Mouse (Mus musculus): ENCODE measurements at regions not wholly inside any gene's neighbourhood (a gene's known extent, or its start where the extent isn't known, plus 50 kb on each side); places are given as distances from the start of the nearest gene placed in this dataset.

GRCm38 (mm10) chr9:73173589-73174247 lies 60.5 kb downstream of the Rsl24d1 start:
- Histone ChIP-seq H3K4me3 (replicated peaks; ENCODE audit: low read length) (no peak overlapping the region), H3K9me3 (replicated peaks; ENCODE audit: control insufficient read depth, low read length) (no peaks in the 10 kb centered on the region), H3K4me2 (ENCODE audit: low read depth, low read length) (no peak overlapping the region), H3K36me3 (ENCODE audit: control insufficient read depth, insufficient read depth, low read length) (no peaks in the 10 kb centered on the region), H3K27ac (ENCODE audit: low read length) (no peak overlapping the region), H3K9ac (ENCODE audit: low read length) (no peak overlapping the region), H3K4me1 (ENCODE audit: control insufficient read depth, insufficient read depth, low read length) (no peaks in the 10 kb centered on the region), H3K27me3 (ENCODE audit: control insufficient read depth, insufficient read depth, low read length) (no peaks in the 10 kb centered on the region)
- WGBS, result 55% methylated on average over 7 of the region's 7 CpGs
- no peak for ATAC-seq (ENCODE audit: insufficient read depth, low FRiP score)

- Histone ChIP-seq H3K4me2 (ENCODE audit: low read depth, low read length) (no peak overlapping the region), H3K4me3 (replicated peaks; ENCODE audit: low read length) (no peak overlapping the region), H3K27ac (ENCODE audit: low read length) (no peak overlapping the region), H3K9ac (ENCODE audit: low read length) (no peak overlapping the region), H3K4me1 (ENCODE audit: control insufficient read depth, insufficient read depth, low read length) (no peaks in the 10 kb centered on the region), H3K27me3 (ENCODE audit: control insufficient read depth, insufficient read depth, low read length) (no peaks in the 10 kb centered on the region), H3K36me3 (ENCODE audit: control insufficient read depth, insufficient read depth, low read length) (no peaks in the 10 kb centered on the region), H3K9me3 (replicated peaks; ENCODE audit: control insufficient read depth, low read length) (no peaks in the 10 kb centered on the region)
- peak; percentile 10; the same call in 1 of the 2 replicates for ATAC-seq (ENCODE audit: insufficient read depth, low FRiP score)
Observed at GRCm38 (mm10) chr9:73176645-73177044, 63.4 kb downstream of the Rsl24d1 start.

GRCm38 (mm10) chr9:73183356-73183755 lies 70.1 kb downstream of the Rsl24d1 start:
- H3K27ac ChIP-seq (ENCODE audit: low read length), result no peak overlapping the region
- 82% methylated on average over 5 of the region's 5 CpGs for WGBS
- no peak overlapping the region for H3K9ac ChIP-seq (ENCODE audit: low read length)
- H3K9me3 ChIP-seq (replicated peaks; ENCODE audit: control insufficient read depth, low read length), result no peaks in the 10 kb centered on the region
- H3K4me3 ChIP-seq (replicated peaks; ENCODE audit: low read length), result no peak overlapping the region
- no peak for ATAC-seq (ENCODE audit: insufficient read depth, low FRiP score)
- H3K36me3 ChIP-seq (ENCODE audit: control insufficient read depth, insufficient read depth, low read length), result no peaks in the 10 kb centered on the region
- H3K4me1 ChIP-seq (ENCODE audit: control insufficient read depth, insufficient read depth, low read length), result no peaks in the 10 kb centered on the region
- no peak overlapping the region for H3K4me2 ChIP-seq (ENCODE audit: low read depth, low read length)
- H3K27me3 ChIP-seq (ENCODE audit: control insufficient read depth, insufficient read depth, low read length), result no peaks in the 10 kb centered on the region

DNA sequence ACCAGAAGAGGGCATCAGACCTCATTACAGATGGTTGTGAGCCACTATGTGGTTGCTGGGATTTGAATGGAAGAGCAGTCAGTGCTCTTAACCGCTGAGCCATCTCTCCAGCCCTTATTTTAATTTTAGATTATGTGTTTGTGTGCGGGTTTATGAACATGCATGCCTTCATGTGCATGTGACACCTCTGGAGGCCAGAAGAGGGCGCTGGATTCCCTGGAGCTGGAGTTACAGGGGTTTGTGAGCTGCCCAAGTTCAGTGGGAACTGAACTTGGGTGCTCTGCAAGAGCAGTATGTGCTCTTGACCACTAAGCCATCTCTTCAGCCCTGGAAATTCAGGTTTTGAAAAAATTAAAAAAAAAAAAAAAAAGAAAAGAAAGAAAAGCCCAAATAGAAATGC lies 71.7 kb downstream of the Rsl24d1 start:
- H3K36me3 ChIP-seq (ENCODE audit: control insufficient read depth, insufficient read depth, low read length), result no peaks in the 10 kb centered on the region
- no peaks in the 10 kb centered on the region for H3K9me3 ChIP-seq (replicated peaks; ENCODE audit: control insufficient read depth, low read length)
- H3K4me2 ChIP-seq (ENCODE audit: low read depth, low read length), result no peak overlapping the region
- H3K4me3 ChIP-seq (replicated peaks; ENCODE audit: low read length), result no peak overlapping the region
- H3K27ac ChIP-seq (ENCODE audit: low read length), result no peak overlapping the region
- 44% methylated on average over 3 of the region's 3 CpGs for WGBS
- H3K27me3 ChIP-seq (ENCODE audit: control insufficient read depth, insufficient read depth, low read length), result no peaks in the 10 kb centered on the region
- no peak for ATAC-seq (ENCODE audit: insufficient read depth, low FRiP score)
- H3K4me1 ChIP-seq (ENCODE audit: control insufficient read depth, insufficient read depth, low read length), result no peaks in the 10 kb centered on the region
- no peak overlapping the region for H3K9ac ChIP-seq (ENCODE audit: low read length)

- H3K4me1 ChIP-seq (ENCODE audit: control insufficient read depth, insufficient read depth, low read length), result peaks cover 3% of the 10 kb centered on the region; the same call in 1 of the 2 replicates
- ATAC-seq (ENCODE audit: insufficient read depth, low FRiP score), result no peak
- no peak overlapping the region for H3K27ac ChIP-seq (ENCODE audit: low read length)
- no peaks in the 10 kb centered on the region for H3K36me3 ChIP-seq (ENCODE audit: control insufficient read depth, insufficient read depth, low read length)
- H3K9me3 ChIP-seq (replicated peaks; ENCODE audit: control insufficient read depth, low read length), result no peaks in the 10 kb centered on the region
- H3K4me2 ChIP-seq (ENCODE audit: low read depth, low read length), result no peak overlapping the region
- WGBS, result 23% methylated on average over 11 of the region's 11 CpGs
- no peaks in the 10 kb centered on the region for H3K27me3 ChIP-seq (ENCODE audit: control insufficient read depth, insufficient read depth, low read length)
- no peak overlapping the region for H3K9ac ChIP-seq (ENCODE audit: low read length)
- H3K4me3 ChIP-seq (replicated peaks; ENCODE audit: low read length), result no peak overlapping the region
Observed at GRCm38 (mm10) chr9:73192271-73192785, 79.1 kb downstream of the Rsl24d1 start.

- H3K9me3 ChIP-seq (replicated peaks; ENCODE audit: control insufficient read depth, low read length), result no peaks in the 10 kb centered on the region
- H3K4me2 ChIP-seq (ENCODE audit: low read depth, low read length), result no peak overlapping the region
- H3K27ac ChIP-seq (ENCODE audit: low read length), result no peak overlapping the region
- WGBS, result 84% methylated on average over 10 of the region's 10 CpGs
- H3K4me3 ChIP-seq (replicated peaks; ENCODE audit: low read length), result no peak overlapping the region
- ATAC-seq (ENCODE audit: insufficient read depth, low FRiP score), result no peak
- H3K27me3 ChIP-seq (ENCODE audit: control insufficient read depth, insufficient read depth, low read length), result no peaks in the 10 kb centered on the region
- H3K9ac ChIP-seq (ENCODE audit: low read length), result no peak overlapping the region
- H3K4me1 ChIP-seq (ENCODE audit: control insufficient read depth, insufficient read depth, low read length), result no peaks in the 10 kb centered on the region
- H3K36me3 ChIP-seq (ENCODE audit: control insufficient read depth, insufficient read depth, low read length), result no peaks in the 10 kb centered on the region
Observed at GRCm38 (mm10) chr9:73198261-73199085, 85.2 kb downstream of the Rsl24d1 start.

- H3K36me3 ChIP-seq (ENCODE audit: control insufficient read depth, insufficient read depth, low read length), result no peaks in the 10 kb centered on the region
- H3K27me3 ChIP-seq (ENCODE audit: control insufficient read depth, insufficient read depth, low read length), result no peaks in the 10 kb centered on the region
- no peak overlapping the region for H3K9ac ChIP-seq (ENCODE audit: low read length)
- no peaks in the 10 kb centered on the region for H3K9me3 ChIP-seq (replicated peaks; ENCODE audit: control insufficient read depth, low read length)
- no peak overlapping the region for H3K4me3 ChIP-seq (replicated peaks; ENCODE audit: low read length)
- 52% methylated on average over 6 of the region's 6 CpGs for WGBS
- H3K4me2 ChIP-seq (ENCODE audit: low read depth, low read length), result no peak overlapping the region
- no peak for ATAC-seq (ENCODE audit: insufficient read depth, low FRiP score)
- no peak overlapping the region for H3K27ac ChIP-seq (ENCODE audit: low read length)
- no peaks in the 10 kb centered on the region for H3K4me1 ChIP-seq (ENCODE audit: control insufficient read depth, insufficient read depth, low read length)
Observed at GRCm38 (mm10) chr9:73223111-73223510, 109.9 kb downstream of the Rsl24d1 start.

DNA sequence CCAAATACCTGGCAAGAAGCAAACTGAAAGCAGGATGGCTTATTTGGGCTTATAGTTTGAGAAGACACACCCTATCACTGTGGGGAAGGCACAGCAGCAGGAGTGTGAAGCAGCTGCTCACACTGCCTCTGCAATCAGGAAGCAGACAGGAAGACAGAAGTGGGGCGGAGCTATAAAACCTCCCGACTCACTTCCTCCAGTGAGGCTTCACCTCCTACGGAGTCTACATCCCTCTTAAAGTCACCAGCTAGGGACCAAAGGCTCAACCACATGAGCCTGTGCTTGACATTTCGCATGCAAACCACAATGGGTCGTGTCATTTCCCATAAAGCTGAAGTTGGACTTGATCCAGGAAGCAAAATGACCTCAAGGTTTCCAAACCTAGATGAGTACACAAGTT lies 127.0 kb downstream of the Rsl24d1 start:
- Histone ChIP-seq H3K36me3 (ENCODE audit: control insufficient read depth, insufficient read depth, low read length) (no peaks in the 10 kb centered on the region), H3K9ac (ENCODE audit: low read length) (no peak overlapping the region), H3K4me2 (ENCODE audit: low read depth, low read length) (no peak overlapping the region), H3K4me3 (replicated peaks; ENCODE audit: low read length) (no peak overlapping the region), H3K9me3 (replicated peaks; ENCODE audit: control insufficient read depth, low read length) (no peaks in the 10 kb centered on the region), H3K4me1 (ENCODE audit: control insufficient read depth, insufficient read depth, low read length) (no peaks in the 10 kb centered on the region), H3K27ac (ENCODE audit: low read length) (no peak overlapping the region), H3K27me3 (ENCODE audit: control insufficient read depth, insufficient read depth, low read length) (no peaks in the 10 kb centered on the region)
- no peak for ATAC-seq (ENCODE audit: insufficient read depth, low FRiP score)
- WGBS, result 55% methylated on average over 5 of the region's 5 CpGs

DNA sequence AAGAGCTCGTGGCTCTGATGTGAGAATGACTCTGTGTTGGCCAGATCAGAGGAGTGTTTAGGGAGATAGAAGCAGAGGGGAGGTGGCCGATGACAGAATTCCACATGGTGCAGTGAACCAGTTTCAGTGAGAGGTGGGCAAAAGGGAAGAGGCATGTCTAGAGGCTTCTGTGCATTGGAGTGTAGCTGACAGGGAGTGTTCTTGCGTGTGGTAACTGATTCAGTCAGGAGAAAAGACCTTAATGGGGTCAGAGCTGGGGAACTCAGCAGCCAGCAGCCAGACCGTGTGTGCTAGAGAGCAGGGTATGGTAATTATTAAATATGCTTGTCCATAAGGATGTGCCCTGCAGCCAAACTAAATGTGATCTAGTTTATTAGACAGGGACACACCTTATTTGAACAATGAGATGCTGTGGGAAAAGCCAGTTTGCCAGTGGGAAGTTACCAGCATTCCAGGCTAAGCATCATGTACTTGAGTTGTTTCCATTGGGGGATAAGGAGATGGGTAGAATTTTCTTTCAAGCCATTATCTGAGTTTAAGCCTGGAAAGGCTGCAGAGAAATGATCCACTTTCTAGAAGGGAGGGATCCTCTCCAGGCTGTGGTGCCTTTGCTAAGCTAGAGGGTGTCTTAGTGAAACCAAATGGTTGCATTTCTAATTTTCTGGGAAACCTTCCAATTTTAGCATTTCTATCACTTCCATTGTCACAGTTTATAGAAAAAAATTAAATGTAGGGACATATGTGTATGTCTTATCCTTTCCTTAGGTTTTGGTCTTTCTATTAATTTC lies 129.5 kb downstream of the Rsl24d1 start:
- Histone ChIP-seq H3K4me3 (replicated peaks; ENCODE audit: low read length) (no peak overlapping the region), H3K27ac (ENCODE audit: low read length) (no peak overlapping the region), H3K9ac (ENCODE audit: low read length) (no peak overlapping the region), H3K27me3 (ENCODE audit: control insufficient read depth, insufficient read depth, low read length) (no peaks in the 10 kb centered on the region), H3K4me2 (ENCODE audit: low read depth, low read length) (no peak overlapping the region), H3K4me1 (ENCODE audit: control insufficient read depth, insufficient read depth, low read length) (no peaks in the 10 kb centered on the region), H3K9me3 (replicated peaks; ENCODE audit: control insufficient read depth, low read length) (no peaks in the 10 kb centered on the region), H3K36me3 (ENCODE audit: control insufficient read depth, insufficient read depth, low read length) (no peaks in the 10 kb centered on the region)
- 67% methylated on average over 4 of the region's 4 CpGs for WGBS
- ATAC-seq (ENCODE audit: insufficient read depth, low FRiP score), result no peak
